Mouse (Mus musculus) 3T3-L1 (cell line): Measurements from ENCODE around the gene Asb16.
"Not testable (repeated sequence)": the region's sequence is repeated elsewhere in the genome, so short reads cannot be mapped to it uniquely, and the experiment has no call there.

ENCODE experiments used
- DNase-seq: peaks from one replicate; pipeline ENCODE4 v3.0.0-alpha.2; 2015; ENCODE audit warnings: low read depth, low spot score

Gene Asb16

GRCm38 (mm10) chr11:102241874-102242273 is 26.7 kb upstream of the Asb16 start:
- no peak for DNase-seq

GRCm38 (mm10) chr11:102244926-102245449 is 23.6 kb upstream of the Asb16 start:
- peak; percentile 96 for DNase-seq

GRCm38 (mm10) chr11:102245581-102246272 is 22.8 kb upstream of the Asb16 start:
- no peak for DNase-seq

GRCm38 (mm10) chr11:102246273-102246635 is 22.3 kb upstream of the Asb16 start:
- DNase-seq, result no peak

GRCm38 (mm10) chr11:102246871-102247270 is 21.7 kb upstream of the Asb16 start:
- no peak for DNase-seq

GRCm38 (mm10) chr11:102248630-102249230 is 19.8 kb upstream of the Asb16 start, which contains the start of gene BC030867:
Gene BC030867, plus strand, starts transcription at chr11:102248882.
- DNase-seq, result peak; percentile 98

- DNase-seq, result peak; percentile 64
Measured at GRCm38 (mm10) chr11:102249351-102250090, 19.0 kb upstream of the Asb16 start.

- peak; percentile 26 for DNase-seq
Measured at GRCm38 (mm10) chr11:102257514-102257913, 11.0 kb upstream of the Asb16 start.

GRCm38 (mm10) chr11:102258095-102258494 is 10.4 kb upstream of the Asb16 start:
- no peak for DNase-seq

GRCm38 (mm10) chr11:102258521-102258920 is 10.0 kb upstream of the Asb16 start:
- DNase-seq, result no peak

GRCm38 (mm10) chr11:102263211-102263610 is 5.3 kb upstream of the Asb16 start:
- no peak for DNase-seq

GRCm38 (mm10) chr11:102265816-102266215 is 2.7 kb upstream of the Asb16 start:
- DNase-seq, result no peak

- DNase-seq, result no peak
Measured at GRCm38 (mm10) chr11:102266631-102267355, 1.8 kb upstream of the Asb16 start.

- peak; percentile 89 for DNase-seq
Measured at GRCm38 (mm10) chr11:102267480-102267879, 1.1 kb upstream of the Asb16 start.

GRCm38 (mm10) chr11:102276411-102276915 is 7.9 kb downstream of the Asb16 start:
- no peak for DNase-seq

- no peak for DNase-seq
Measured at GRCm38 (mm10) chr11:102277754-102278153, 9.2 kb downstream of the Asb16 start.

- no peak for DNase-seq
Measured at GRCm38 (mm10) chr11:102279595-102279994, 11.1 kb downstream of the Asb16 start.

- DNase-seq, result not testable (repeated sequence)
Measured at GRCm38 (mm10) chr11:102280267-102280666, 11.7 kb downstream of the Asb16 start.

- DNase-seq, result no peak
Measured at GRCm38 (mm10) chr11:102283922-102284321, 15.4 kb downstream of the Asb16 start.

- DNase-seq, result peak; percentile 99
Measured at GRCm38 (mm10) chr11:102284501-102285094, 16.1 kb downstream of the Asb16 start, which contains the start of gene Tmub2. Gene Tmub2, plus strand, starts transcription at chr11:102284931.
